Comparison of ENCODE assay signal across 8 mouse cellular contexts in the genomic region with DNA sequence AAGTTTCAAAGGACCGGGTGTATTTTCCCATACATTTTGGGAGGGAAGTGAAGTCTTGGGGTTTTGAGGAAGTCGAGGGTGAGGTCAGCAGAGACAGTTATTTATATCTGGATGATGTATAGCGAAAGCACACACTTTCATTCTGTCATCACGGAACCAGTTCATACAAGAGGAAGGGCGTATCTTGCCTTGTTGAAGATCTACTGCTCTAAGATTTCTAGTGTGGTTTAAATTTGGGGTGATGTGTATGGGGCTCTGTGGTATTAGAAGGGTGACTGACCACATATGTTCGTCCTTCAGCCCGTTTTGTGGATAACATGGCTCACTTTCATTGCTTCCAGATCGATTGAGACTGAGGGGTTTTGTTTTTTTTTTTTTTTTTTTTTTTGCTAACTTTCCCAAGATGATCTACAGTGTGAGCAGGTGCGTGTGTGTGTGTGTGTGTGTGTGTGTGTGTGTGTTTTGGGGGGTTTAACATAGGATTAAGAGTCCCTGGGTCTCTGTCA.
DNase-seq lines count a peak whose midpoint lies in the region; ATAC-seq lines count a peak whose summit lies in the region.

No protein-coding gene starts in this region.

- intact Hi-C loops in gastrocnemius, postnatal 36 days (cut with DNase I): loop anchor here (5.0 kb wide), 1 partner anchor 75 kb away; a partner anchor contains a TSS

- H3K4me1 ChIP-seq in lung, embryonic 15.5 days: peaks cover 41% of the 10 kb centered on the region
- peaks cover 18% of the 10 kb centered on the region for H3K4me1 ChIP-seq in forebrain, embryonic 16.5 days (replicated peaks; ENCODE audit: control insufficient read depth, insufficient read depth, low read length)
- peaks cover 12% of the 10 kb centered on the region for H3K4me1 ChIP-seq in liver, embryonic 15.5 days (replicated peaks)
- peaks cover 34% of the 10 kb centered on the region for H3K4me1 ChIP-seq in stomach, embryonic 15.5 days

- 0 out of 2 replicates have a peak, but pooled peaks cover 2% of the 10 kb centered on the region for H3K9me3 ChIP-seq in lung, embryonic 15.5 days
- no peaks in the 10 kb centered on the region for H3K9me3 ChIP-seq in forebrain, embryonic 16.5 days (ENCODE audit: control insufficient read depth, low read length)
- no peaks in the 10 kb centered on the region for H3K9me3 ChIP-seq in liver, embryonic 15.5 days (replicated peaks)
- no peaks in the 10 kb centered on the region for H3K9me3 ChIP-seq in stomach, embryonic 15.5 days

- WGBS in lung, embryonic 15.5 days: 33% methylated on average over 9 of the region's 9 CpGs
- 79% methylated on average over 9 of the region's 9 CpGs for WGBS in forebrain, embryonic 16.5 days
- 16% methylated on average over 9 of the region's 9 CpGs for WGBS in liver, embryonic 15.5 days (ENCODE audit: insufficient replicate concordance)
- whole genome bisulfite sequencing in stomach, embryonic 15.5 days: 25% methylated on average over 9 of the region's 9 CpGs

- 0 out of 2 replicates have a peak, but pooled peaks have one; percentile 4 for ATAC-seq in lung, embryonic 15.5 days (ENCODE audit: borderline replicate concordance, extremely low read depth, low FRiP score, low TSS enrichment)
- no peak for ATAC-seq in forebrain, embryonic 16.5 days
- no peak for ATAC-seq in liver, embryonic 15.5 days (ENCODE audit: insufficient read depth)
- ATAC-seq in stomach, embryonic 15.5 days (ENCODE audit: insufficient read depth, low FRiP score, low read depth): no peak

- H3K4me3 ChIP-seq in lung, embryonic 15.5 days: peak overlapping the region; percentile 12
- no peak overlapping the region for H3K4me3 ChIP-seq in forebrain, embryonic 16.5 days (replicated peaks; ENCODE audit: low read length)
- H3K4me3 ChIP-seq in liver, embryonic 15.5 days (replicated peaks): 0 out of 2 replicates have a peak overlapping the region, but pooled peaks have one; percentile 10
- H3K4me3 ChIP-seq in stomach, embryonic 15.5 days (replicated peaks): peak overlapping the region; percentile 22; the same call in 1 of the 2 replicates

- peak overlapping the region; percentile 55 for H3K4me2 ChIP-seq in lung, embryonic 15.5 days
- no peak overlapping the region; the same call in 1 of the 2 replicates for H3K4me2 ChIP-seq in forebrain, embryonic 16.5 days (ENCODE audit: low read length)
- H3K4me2 ChIP-seq in liver, embryonic 15.5 days: peak overlapping the region; percentile 38
- peak overlapping the region; percentile 50 for H3K4me2 ChIP-seq in stomach, embryonic 15.5 days

- H3K27ac ChIP-seq in lung, embryonic 15.5 days: peak overlapping the region; percentile 74
- peak overlapping the region; percentile 49; the same call in 1 of the 2 replicates for H3K27ac ChIP-seq in forebrain, embryonic 16.5 days (ENCODE audit: low read length)
- peak overlapping the region; percentile 51 for H3K27ac ChIP-seq in liver, embryonic 15.5 days (replicated peaks)
- H3K27ac ChIP-seq in stomach, embryonic 15.5 days: peak overlapping the region; percentile 89

- no peaks in the 10 kb centered on the region for H3K36me3 ChIP-seq in lung, embryonic 15.5 days
- no peaks in the 10 kb centered on the region for H3K36me3 ChIP-seq in forebrain, embryonic 16.5 days (ENCODE audit: control insufficient read depth, insufficient read depth)
- no peaks in the 10 kb centered on the region for H3K36me3 ChIP-seq in liver, embryonic 15.5 days (replicated peaks)
- H3K36me3 ChIP-seq in stomach, embryonic 15.5 days: no peaks in the 10 kb centered on the region

- no peaks in the 10 kb centered on the region; the same call in 1 of the 2 replicates for H3K27me3 ChIP-seq in lung, embryonic 15.5 days
- no peaks in the 10 kb centered on the region for H3K27me3 ChIP-seq in forebrain, embryonic 16.5 days (replicated peaks; ENCODE audit: control insufficient read depth, insufficient read depth, low read length)
- peaks cover 34% of the 10 kb centered on the region for H3K27me3 ChIP-seq in liver, embryonic 15.5 days
- no peaks in the 10 kb centered on the region for H3K27me3 ChIP-seq in stomach, embryonic 15.5 days (replicated peaks)

- no peak for DNase-seq in lung, postnatal 10 days
- DNase-seq in urinary bladder, postnatal 25 days (ENCODE audit: low spot score): no peak
- DNase-seq in gastrocnemius, postnatal 36 days: no peak
- DNase-seq in embryo, embryonic 11 days: no peak

- peak overlapping the region; percentile 31 for H3K9ac ChIP-seq in lung, embryonic 15.5 days
- no peak overlapping the region for H3K9ac ChIP-seq in forebrain, embryonic 16.5 days (replicated peaks; ENCODE audit: low read depth, low read length)
- H3K9ac ChIP-seq in liver, embryonic 15.5 days: no peak overlapping the region
- H3K9ac ChIP-seq in stomach, embryonic 15.5 days: peak overlapping the region; percentile 22; the same call in 1 of the 2 replicates

Comparison
In these comparisons a context has a peak if more than half of its experiments do, and no peak if none do; other contexts are left out.
1. H3K9ac ChIP-seq: peak in lung, embryonic 15.5 days (single experiment) and stomach, embryonic 15.5 days (single experiment); none in forebrain, embryonic 16.5 days (single experiment) and liver, embryonic 15.5 days (single experiment).
2. Peak in every context shown above with its lines, with median percentiles within 50 percentile points of each other: H3K27ac ChIP-seq.